Mouse (Mus musculus) limb, embryonic 12.5 days (tissue): ENCODE results near the gene Ptgds. TPM values are rescaled to one million over a fixed set of nuclear protein-coding genes. Genes with fewer than 3 reads are reported as not detected.

ENCODE experiments used
- ATAC-seq: fragments of 200-750 bp; cut with Nextera tagmentation; 2 replicates; pipeline ENCODE4 v1.8.0; 2017; ENCODE audit warnings: low read depth, moderate TSS enrichment; ENCODE audit not compliant: insufficient number of reproducible peaks, insufficient read depth, low FRiP score, low TSS enrichment
- H3K27ac ChIP-seq: fragments of 300-500 bp; sonication (generic); 2 replicates; pipeline ENCODE4 v1.5.1; 2016; ENCODE audit warnings: mild to moderate bottlenecking, moderate library complexity
- H3K27me3 ChIP-seq: fragments of 300-500 bp; sonication (generic); 2 replicates; pipeline ENCODE4 v1.6.1; 2016; ENCODE audit warnings: mild to moderate bottlenecking, moderate library complexity
- H3K36me3 ChIP-seq: fragments of 300-500 bp; sonication (generic); 2 replicates; pipeline ENCODE4 v1.6.1; 2016; ENCODE audit warnings: mild to moderate bottlenecking, moderate library complexity
- H3K4me1 ChIP-seq: fragments of 300-500 bp; sonication (generic); replicated peaks from 2 replicates; pipeline ENCODE4 v1.6.1; 2016
- H3K4me2 ChIP-seq: fragments of 300-500 bp; sonication (generic); 2 replicates; pipeline ENCODE4 v1.6.1; 2016; ENCODE audit warnings: mild to moderate bottlenecking, moderate library complexity
- H3K4me3 ChIP-seq: fragments of 300-500 bp; sonication (generic); replicated peaks from 2 replicates; pipeline ENCODE4 v1.5.1; 2016; ENCODE audit warnings: mild to moderate bottlenecking
- H3K9ac ChIP-seq: fragments of 300-500 bp; sonication (generic); replicated peaks from 2 replicates; pipeline ENCODE4 v1.6.1; 2016; ENCODE audit warnings: mild to moderate bottlenecking, moderate library complexity
- H3K9me3 ChIP-seq: fragments of 300-500 bp; sonication (generic); 2 replicates; pipeline ENCODE4 v1.6.1; 2016; ENCODE audit warnings: mild to moderate bottlenecking, moderate library complexity
- whole genome bisulfite sequencing: fragments of 180-500 bp; shearing (Covaris S2); methylation state at CpG from one replicate; pipeline ENCODE4 v1.1.7; 2016; 5-methylcytosine and 5-hydroxymethylcytosine counted together
- polyA plus RNA-seq: library from polyadenylated mRNA; unstranded; fragments of >200 nt; fragmentation: Nextera tagmentation; extraction: Ambion mirVana; gene quantifications from 2 replicates; pipeline ENCODE4 v1.2.1, GENCODE M21; 2016

Gene Ptgds
- polyA plus RNA-seq = 0.35 and 0.50 TPM in 2 replicates

DNA sequence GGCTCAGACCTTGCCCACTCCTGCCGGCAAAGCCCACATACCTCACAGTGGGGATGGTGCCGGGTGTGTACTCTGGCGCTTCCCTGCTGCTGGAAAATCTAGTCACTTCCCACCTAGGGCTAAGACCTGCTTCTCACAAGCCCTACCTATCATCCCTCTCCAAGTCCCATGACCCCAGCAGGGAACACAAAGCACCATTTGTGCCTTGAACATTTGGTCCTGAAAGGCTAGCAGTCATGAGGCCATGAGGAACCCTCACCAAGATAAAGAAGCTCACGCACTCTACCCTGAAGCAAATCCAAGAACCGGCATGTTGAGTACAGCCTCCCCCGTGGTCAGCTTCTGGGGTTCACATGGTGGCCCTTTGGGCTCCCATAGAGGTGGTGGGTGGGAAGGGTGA is at the start of gene Ptgds:
Ptgds (minus strand) TSS at position 78 of the 400 bp plus-strand sequence.
- Histone ChIP-seq H3K9me3 (no peaks in the 10 kb centered on the region), H3K27ac (no peak within 1 kb of the TSS), H3K4me3 (no peak within 1 kb of the TSS), H3K4me1 (peaks cover 7% of the 10 kb centered on the region), H3K36me3 (no peaks in the 10 kb centered on the region), H3K27me3 (no peaks in the 10 kb centered on the region), H3K4me2 (no peak within 1 kb of the TSS), H3K9ac (no peak within 1 kb of the TSS)
- no peak for ATAC-seq
- 45% methylated on average over 6 of the region's 6 CpGs for WGBS

DNA sequence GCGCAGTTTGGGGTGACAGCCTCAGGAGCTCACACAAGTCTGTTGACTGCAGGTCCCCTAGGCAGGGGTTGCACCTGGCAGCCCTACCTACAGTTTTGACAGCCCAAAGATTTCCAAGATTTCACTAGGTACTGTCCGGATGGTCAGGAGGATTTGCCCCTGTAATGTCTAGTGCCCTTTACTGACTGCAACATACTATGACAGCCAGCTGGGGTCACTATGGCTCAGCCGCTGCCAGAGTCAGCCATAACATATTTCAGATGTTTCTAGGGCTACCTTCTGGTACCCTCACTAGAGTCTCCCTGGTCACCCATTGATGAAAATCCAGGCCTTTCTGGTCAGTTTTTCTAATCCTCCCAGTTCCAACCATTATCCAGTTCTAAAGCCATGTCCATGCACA is 40.1 kb upstream of the Ptgds start:
- H3K9me3 ChIP-seq = no peaks in the 10 kb centered on the region
- no peak overlapping the region for H3K27ac ChIP-seq
- no peak for ATAC-seq
- H3K27me3 ChIP-seq = no peaks in the 10 kb centered on the region
- H3K4me3 ChIP-seq = no peak overlapping the region
- peaks cover 7% of the 10 kb centered on the region for H3K36me3 ChIP-seq
- WGBS = 66% methylated on average over 3 of the region's 3 CpGs
- no peak overlapping the region for H3K4me2 ChIP-seq
- no peak overlapping the region for H3K9ac ChIP-seq
- H3K4me1 ChIP-seq = 0 out of 2 replicates have a peak, but pooled peaks cover 2% of the 10 kb centered on the region

DNA sequence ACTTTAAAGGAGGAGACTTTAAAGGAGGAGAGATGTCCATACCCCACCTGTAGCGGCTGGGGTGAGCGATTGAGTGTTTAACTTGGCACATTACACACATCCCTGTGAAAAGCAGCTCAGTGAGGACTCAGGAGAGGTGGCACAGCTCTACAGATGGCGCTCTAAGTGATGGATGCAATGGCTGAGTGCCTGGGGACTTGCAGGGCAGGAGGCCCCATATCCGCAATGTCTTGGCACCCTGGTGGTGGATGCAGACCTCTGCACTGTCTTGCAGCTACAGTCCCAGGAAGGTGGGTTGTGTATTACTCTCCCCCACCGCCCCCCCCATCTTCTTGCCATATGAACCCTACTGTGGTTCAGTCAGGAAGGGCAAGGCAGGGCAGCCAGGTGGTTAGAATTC is 37.1 kb upstream of the Ptgds start:
- H3K36me3 ChIP-seq = peaks cover 33% of the 10 kb centered on the region
- no peak overlapping the region for H3K27ac ChIP-seq
- ATAC-seq = no peak
- H3K9me3 ChIP-seq = no peaks in the 10 kb centered on the region
- peaks cover 5% of the 10 kb centered on the region for H3K4me1 ChIP-seq
- H3K27me3 ChIP-seq = no peaks in the 10 kb centered on the region
- H3K4me3 ChIP-seq = no peak overlapping the region
- no peak overlapping the region for H3K4me2 ChIP-seq
- no peak overlapping the region for H3K9ac ChIP-seq
- WGBS = 35% methylated on average over 5 of the region's 5 CpGs

DNA sequence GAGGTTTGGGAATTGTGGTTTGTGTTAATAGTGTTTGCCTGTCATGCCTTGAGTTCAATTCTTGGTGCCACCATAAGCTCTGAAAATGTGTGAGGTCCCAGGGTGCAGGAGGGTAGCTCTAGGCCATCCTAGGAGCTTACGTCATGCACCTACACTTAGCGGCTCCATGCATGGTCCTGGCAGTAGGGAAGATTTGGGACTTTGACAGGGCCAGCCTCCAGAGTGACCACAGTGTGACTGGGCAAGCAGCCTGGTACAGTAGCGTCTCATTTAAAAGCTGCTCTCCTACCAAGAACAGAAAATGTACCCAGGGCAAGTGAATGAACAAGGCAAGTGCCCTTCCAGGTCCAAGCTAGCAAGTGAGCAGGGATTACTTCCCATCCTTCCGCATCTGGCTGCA is 36.0 kb upstream of the Ptgds start:
- Histone ChIP-seq H3K4me3 (no peak overlapping the region), H3K9ac (no peak overlapping the region), H3K4me2 (no peak overlapping the region), H3K36me3 (peaks cover 33% of the 10 kb centered on the region), H3K4me1 (peaks cover 12% of the 10 kb centered on the region), H3K27me3 (no peaks in the 10 kb centered on the region), H3K9me3 (no peaks in the 10 kb centered on the region), H3K27ac (no peak overlapping the region)
- no peak for ATAC-seq
- 89% methylated on average over 4 of the region's 4 CpGs for WGBS

DNA sequence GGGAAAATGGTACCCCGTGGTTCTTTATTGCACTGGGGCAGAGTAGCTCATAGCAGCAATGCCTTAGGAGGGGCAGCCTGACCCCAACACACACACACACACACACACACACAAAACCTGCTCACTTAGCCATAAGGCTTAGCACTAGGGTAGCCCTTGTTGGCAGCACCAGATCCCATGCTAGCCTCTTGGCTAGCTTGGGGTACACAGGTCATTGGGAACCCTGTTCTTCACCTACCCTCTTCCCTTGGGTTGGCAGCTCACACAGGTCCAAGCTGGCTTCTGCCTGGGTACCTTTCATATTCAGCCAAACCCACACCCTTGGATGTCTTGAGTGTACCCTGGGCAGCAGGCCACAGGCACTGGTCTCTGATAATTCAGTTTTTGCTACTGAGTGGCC is 35.2 kb upstream of the Ptgds start:
- Histone ChIP-seq H3K9ac (no peak overlapping the region), H3K4me2 (no peak overlapping the region), H3K27ac (no peak overlapping the region), H3K27me3 (no peaks in the 10 kb centered on the region), H3K4me1 (peaks cover 15% of the 10 kb centered on the region), H3K9me3 (no peaks in the 10 kb centered on the region), H3K36me3 (peaks cover 33% of the 10 kb centered on the region), H3K4me3 (no peak overlapping the region)
- no peak for ATAC-seq
- WGBS = 73% methylated on average over 1 of the region's 1 CpGs

DNA sequence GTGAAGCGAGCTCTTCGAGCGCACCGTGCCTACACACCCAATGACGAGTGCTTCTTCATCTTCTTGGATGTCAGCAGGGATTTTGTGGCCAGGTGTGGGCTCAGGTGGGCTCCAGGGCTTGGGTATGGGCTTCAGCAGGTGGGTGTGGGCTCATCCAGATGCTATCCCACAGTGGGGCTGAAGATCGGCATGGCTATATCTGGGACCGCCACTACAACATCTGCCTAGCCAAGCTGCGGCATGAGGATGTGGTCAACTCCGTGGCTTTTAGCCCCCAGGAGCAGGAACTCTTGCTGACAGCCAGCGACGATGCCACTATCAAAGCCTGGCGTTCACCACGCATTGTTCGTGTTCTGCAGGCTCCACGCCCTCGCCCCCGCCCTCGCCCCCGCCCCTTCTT is 34.7 kb upstream of the Ptgds start:
- H3K4me2 ChIP-seq = no peak overlapping the region
- no peak for ATAC-seq

DNA sequence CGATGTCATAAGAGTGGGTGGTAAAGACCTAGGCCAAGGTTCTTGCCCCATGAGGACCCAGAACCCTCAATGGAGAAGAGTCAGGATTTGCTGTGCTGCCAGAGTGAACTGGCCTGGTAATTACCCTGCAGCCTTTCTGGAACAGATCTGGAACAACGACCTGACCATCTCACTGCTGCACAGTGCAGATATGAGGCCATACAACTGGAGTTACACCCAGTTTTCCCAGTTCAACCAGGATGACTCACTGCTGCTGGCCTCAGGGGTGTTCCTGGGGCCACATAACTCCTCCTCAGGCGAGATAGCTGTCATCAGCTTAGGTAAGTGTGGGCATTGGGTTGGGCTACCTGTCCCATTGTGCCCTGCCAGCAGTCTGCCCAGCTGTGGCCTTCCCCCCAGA is 32.9 kb upstream of the Ptgds start:
- H3K36me3 ChIP-seq = peaks cover 33% of the 10 kb centered on the region
- H3K4me2 ChIP-seq = no peak overlapping the region
- H3K9me3 ChIP-seq = no peaks in the 10 kb centered on the region
- no peak overlapping the region for H3K9ac ChIP-seq
- no peaks in the 10 kb centered on the region for H3K27me3 ChIP-seq
- no peak for ATAC-seq
- H3K4me3 ChIP-seq = no peak overlapping the region
- 80% methylated on average over 3 of the region's 3 CpGs for WGBS
- H3K4me1 ChIP-seq = peaks cover 17% of the 10 kb centered on the region
- no peak overlapping the region for H3K27ac ChIP-seq

More for the DNA sequence above, 34.7 kb upstream of the Ptgds start:
- Histone ChIP-seq H3K27ac (no peak overlapping the region), H3K9ac (no peak overlapping the region), H3K36me3 (peaks cover 33% of the 10 kb centered on the region), H3K9me3 (no peaks in the 10 kb centered on the region), H3K4me3 (no peak overlapping the region), H3K4me1 (peaks cover 15% of the 10 kb centered on the region), H3K27me3 (no peaks in the 10 kb centered on the region)
- WGBS = 94% methylated on average over 19 of the region's 19 CpGs

DNA sequence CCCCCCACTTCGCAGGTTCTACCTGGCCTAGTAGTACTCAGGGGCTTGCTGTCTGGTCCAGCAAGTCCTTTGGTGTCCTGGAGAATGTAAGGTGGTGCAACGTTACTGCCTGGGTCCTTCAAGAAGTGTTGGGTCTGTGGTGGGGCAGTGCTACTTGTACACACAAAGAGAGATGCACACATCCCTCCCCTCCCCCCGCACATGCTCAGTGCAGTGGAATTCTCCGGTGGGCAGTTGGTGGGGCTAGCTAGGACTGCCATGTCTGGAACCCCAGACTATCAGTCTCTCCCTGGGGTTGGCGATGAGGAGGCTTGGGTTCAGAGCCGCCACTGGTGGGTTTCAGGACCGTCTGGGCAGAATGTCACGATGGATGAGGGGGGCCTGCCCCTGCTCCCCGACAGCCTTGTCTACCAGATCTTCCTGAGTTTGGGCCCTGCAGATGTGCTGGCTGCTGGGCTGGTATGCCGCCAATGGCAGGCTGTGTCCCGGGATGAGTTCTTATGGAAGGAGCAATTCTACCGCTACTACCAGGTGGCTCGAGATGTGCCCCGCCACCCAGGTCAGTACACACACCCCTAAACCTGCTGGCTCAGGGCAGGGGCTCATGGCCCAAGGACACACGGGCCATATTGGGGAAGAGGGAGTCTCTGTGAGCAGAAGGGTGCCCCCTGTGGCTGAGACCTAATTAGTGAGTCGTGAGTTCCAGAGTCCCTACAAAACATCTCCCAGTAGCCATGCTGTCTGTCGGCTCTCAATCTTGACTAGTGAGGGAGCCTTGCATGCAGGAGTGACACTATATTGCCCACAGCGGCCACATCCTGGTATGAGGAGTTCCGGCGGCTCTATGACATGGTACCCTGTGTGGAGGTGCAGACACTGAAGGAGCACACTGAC is 32.0 kb upstream of the Ptgds start, which contains the start of gene C8g:
C8g (minus strand) TSS at position 127 of the 894 bp plus-strand sequence.
- Histone ChIP-seq H3K27ac (peak within 1 kb of the TSS; percentile 60; the same call in 1 of the 2 replicates), H3K9ac (peak within 1 kb of the TSS; percentile 92)

DNA sequence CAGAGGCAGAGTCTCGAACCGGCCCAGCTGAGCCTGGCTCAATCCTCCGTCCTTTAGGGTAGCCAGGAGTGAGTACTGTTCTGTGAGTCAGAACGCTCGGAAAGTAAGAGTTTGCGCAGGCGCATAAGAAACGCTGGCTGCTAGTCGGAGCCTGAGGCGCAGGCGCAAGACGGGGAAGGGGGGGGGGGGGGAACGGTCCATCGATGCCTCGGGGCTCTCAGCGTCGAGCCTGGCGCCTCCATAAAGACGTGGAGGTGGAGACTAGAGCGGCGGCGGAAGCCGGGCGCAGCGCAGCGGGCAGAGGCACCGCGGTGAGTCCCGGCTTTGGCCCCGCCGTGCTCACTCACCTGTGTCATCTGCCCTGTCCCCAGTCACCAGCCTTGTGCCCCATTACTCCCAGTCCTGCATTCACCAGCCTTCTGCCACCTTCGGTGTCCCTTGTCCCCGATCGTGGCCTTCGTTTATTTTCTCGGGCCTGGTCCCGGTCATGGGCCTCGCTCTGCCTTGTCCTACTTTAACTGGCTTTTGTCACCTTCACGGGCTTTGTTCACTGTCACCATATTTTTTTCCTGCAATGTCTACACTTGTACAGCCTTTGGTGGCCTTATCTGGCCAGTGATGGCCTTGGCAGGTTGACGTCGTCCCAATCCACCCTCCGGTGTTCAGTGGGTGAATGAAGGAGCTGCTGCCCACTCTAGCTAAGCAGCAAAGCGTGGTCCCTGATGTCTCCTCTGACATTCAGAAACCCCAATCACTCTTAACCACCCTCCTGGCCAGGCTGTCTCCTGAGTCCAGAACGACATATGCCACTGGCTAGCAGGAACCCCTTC is 30.9 kb upstream of the Ptgds start, which contains the start of gene Fbxw5:
Fbxw5 (plus strand) TSS at position 175 of the 830 bp plus-strand sequence.
- Histone ChIP-seq H3K4me2 (peak within 1 kb of the TSS; percentile 92), H3K27me3 (no peaks in the 10 kb centered on the region), H3K4me3 (peak within 1 kb of the TSS; percentile 83), H3K4me1 (peaks cover 15% of the 10 kb centered on the region), H3K9ac (peak within 1 kb of the TSS; percentile 92), H3K36me3 (peaks cover 33% of the 10 kb centered on the region), H3K9me3 (no peaks in the 10 kb centered on the region), H3K27ac (peak within 1 kb of the TSS; percentile 60; the same call in 1 of the 2 replicates)
- ATAC-seq = peak; percentile 74
- WGBS = 2% methylated on average over 42 of the region's 44 CpGs

More for the DNA sequence above, 32.0 kb upstream of the Ptgds start, which contains the start of gene C8g:
- peak within 1 kb of the TSS; percentile 92 for H3K4me2 ChIP-seq
- no peaks in the 10 kb centered on the region for H3K9me3 ChIP-seq
- peaks cover 15% of the 10 kb centered on the region for H3K4me1 ChIP-seq
- H3K4me3 ChIP-seq = peak within 1 kb of the TSS; percentile 83
- WGBS = 77% methylated on average over 20 of the region's 20 CpGs
- no peak for ATAC-seq
- peaks cover 33% of the 10 kb centered on the region for H3K36me3 ChIP-seq
- H3K27me3 ChIP-seq = no peaks in the 10 kb centered on the region

DNA sequence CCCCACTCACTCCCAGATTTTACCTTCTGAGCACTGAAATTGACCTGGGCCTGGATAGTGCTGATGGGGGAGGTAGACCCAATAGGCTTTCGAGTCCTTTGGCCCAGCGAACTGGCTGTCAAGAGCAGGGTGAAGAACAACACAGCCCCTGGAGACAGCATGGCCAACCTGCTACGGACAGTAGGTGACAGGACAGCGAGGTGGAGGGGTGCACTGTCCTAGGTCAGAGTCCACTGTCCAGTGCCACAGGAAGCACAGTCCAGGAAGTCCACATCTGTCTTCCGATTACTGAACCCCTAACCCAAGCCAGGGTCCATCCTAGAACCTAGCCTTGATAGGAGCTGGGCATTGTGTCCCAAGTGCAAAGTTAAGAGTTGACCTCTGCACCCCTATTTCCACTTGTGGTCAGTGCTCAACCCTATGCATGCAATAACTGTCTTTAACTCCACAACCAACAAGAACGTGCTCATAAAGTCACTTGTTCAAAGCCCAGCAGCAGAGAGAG is 30.3 kb upstream of the Ptgds start:
- Histone ChIP-seq H3K9ac (peak overlapping the region; percentile 44; the same call in 1 of the 2 replicates), H3K27ac (peak overlapping the region; percentile 42; the same call in 1 of the 2 replicates), H3K4me2 (peak overlapping the region; percentile 92), H3K4me1 (peaks cover 15% of the 10 kb centered on the region), H3K36me3 (peaks cover 28% of the 10 kb centered on the region), H3K9me3 (no peaks in the 10 kb centered on the region), H3K27me3 (no peaks in the 10 kb centered on the region), H3K4me3 (peak overlapping the region; percentile 83)
- ATAC-seq = peak; percentile 45; the same call in 1 of the 2 replicates
- WGBS = 68% methylated on average over 6 of the region's 6 CpGs
